Mouse (Mus musculus): ENCODE results near the gene Gm10061. TPM values are rescaled to one million over a fixed set of nuclear protein-coding genes. Genes with fewer than 3 reads are reported as not detected.
"Not testable (repeated sequence)": the region's sequence is repeated elsewhere in the genome, so short reads cannot be mapped to it uniquely, and the experiment has no call there.

Gene Gm10061
- total RNA-seq (2021), result not detected
- long read RNA-seq, experiment 1, result 0 reads
- long read RNA-seq, experiment 2, result 0 reads

DNA sequence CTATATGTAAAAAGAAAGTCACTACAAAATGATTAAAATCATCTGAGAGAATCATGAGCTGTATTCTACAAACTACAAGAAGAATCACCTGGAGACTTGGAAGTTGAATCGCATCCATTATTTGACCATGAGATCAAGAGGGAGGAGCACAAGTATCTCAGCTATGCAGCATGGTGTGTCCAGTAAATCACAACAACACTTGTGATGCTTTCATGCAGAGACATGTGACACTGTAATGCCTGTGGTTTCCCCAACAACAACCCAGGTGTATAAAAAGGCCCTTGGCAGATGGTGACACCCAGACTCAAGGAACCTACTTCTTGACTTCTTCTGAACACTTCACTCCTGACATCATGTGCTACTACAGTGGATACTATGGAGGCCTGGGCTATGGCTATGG is at the start of gene Gm10061:
Gm10061 (plus strand) TSS at position 301 of the 400 bp plus-strand sequence.
- no peak for DNase-seq (ENCODE audit: low spot score in 2 of 2)
- intact Hi-C loops (cut with DNase I), result no loop called here

DNA sequence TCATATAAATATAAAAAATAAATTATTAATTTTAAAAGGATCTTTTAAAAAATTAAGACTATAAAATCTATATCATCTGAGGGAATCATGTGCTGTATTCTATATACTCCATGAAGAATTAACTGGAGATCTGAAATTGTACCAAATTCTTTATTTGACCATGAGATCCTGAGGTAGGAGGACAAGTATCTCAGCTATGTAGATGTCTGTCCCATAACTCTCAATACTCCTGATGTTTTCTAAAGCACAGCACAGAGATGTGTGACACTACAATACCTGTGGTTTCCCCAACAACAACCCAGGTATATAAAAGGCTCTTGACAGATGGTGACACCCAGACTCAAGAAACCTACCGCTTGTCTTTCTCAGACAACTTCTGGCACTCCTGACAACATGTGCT is 10.3 kb upstream of the Gm10061 start, which contains the start of gene Gm6358:
Gm6358 (plus strand) TSS at position 301 of the 400 bp plus-strand sequence.
- no peak for DNase-seq (ENCODE audit: low spot score in 2 of 2)
- intact Hi-C loops (cut with DNase I), result no loop called here

DNA sequence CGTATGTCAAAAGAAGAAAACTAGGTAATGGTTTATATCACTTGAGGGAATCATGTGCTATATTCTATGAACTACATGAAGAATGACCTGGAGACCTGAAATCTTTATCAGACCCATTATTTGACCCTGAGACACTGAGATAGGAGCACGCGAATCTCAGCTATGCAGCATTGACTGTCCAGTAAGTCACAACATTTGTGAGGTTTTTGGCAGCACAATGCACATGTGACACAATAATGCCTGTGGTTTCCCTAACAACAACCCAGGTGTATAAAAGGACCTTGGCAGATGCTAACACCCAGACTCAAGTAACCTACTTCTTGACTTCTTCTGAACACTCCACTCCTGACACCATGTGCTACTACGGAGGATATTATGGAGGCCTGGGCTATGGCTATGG is 6.8 kb downstream of the Gm10061 start, which contains the start of gene Gm9789:
Gm9789 (plus strand) TSS at position 301 of the 400 bp plus-strand sequence.
- DNase-seq (ENCODE audit: low spot score in 2 of 2), result no peak
- intact Hi-C loops (cut with DNase I), result no loop called here

DNA sequence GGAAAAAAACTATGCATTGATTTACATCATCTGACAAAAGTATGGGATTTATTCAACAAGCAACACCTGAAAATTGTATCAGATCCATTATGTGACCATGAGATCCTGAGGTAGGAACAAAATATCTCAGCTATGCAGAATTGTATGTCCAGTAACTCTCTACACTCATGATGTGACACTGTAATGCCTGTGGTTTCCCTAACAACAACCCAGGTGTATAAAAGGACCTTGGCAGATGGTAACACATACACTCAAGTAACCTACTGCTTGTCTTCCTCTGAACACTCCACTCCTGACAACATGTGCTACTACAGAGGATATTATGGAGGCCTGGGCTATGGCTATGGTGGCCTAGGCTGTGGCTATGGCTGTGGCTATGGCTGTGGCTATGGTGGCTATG is 18.3 kb downstream of the Gm10061 start, which contains the start of gene Gm7735:
Gm7735 (plus strand) TSS at position 301 of the 400 bp plus-strand sequence.
- intact Hi-C loops (cut with DNase I); DNase-seq (ENCODE audit: low spot score in 2 of 2): not testable (repeated sequence)

DNA sequence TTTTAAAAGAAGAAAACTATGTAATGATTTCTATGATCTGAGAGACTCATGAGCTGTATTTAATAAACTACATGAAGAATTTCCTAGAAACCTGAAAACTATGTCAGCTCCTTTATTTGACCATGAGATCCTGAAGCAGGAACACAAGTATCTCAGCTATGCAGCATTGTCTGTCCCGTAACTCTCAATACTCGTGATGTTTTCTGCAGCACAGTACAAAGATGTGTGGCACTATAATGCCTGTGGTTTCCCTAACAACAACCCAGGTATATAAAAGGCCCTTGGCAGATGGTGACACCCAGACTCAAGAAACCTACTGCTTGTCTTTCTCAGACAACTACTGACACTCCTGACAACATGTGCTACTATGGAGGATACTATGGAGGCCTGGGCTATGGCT is 23.5 kb downstream of the Gm10061 start, which contains the start of gene 1110057P08Rik:
1110057P08Rik (plus strand) TSS at position 301 of the 400 bp plus-strand sequence.
- intact Hi-C loops (cut with DNase I), result no loop called here

DNA sequence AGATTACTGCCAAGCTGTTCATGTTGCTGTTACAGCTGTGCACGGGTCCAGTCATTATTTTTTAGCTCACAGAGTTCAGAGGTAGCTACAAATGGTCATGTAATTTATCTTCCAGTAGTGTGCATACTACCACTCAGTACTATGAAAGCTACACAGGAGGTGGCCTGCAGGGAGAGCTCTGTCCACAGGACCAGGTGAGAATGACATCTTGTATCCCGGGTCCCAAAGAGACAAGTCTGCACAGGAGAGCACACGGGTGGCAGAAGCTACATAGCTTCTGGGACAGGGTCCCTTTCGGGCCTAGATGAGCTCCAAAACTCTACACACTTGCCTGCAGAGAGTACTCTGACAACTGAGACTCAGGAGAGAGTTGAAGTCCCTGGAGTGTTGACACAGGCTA is 37.7 kb downstream of the Gm10061 start:
- DNase-seq (ENCODE audit: low spot score in 2 of 2), result no peak
- intact Hi-C loops (cut with DNase I), result no loop called here

More for the DNA sequence above, 23.5 kb downstream of the Gm10061 start, which contains the start of gene 1110057P08Rik:
- DNase-seq (ENCODE audit: low spot score in 2 of 2), result no peak

Other genes with a start within 250 kb of the Gm10061 start
- gene Krtap19-9b, start 218.8 kb upstream of the Gm10061 start, total RNA-seq (2021), result not detected
- gene Krtap16-3, start 188.2 kb upstream of the Gm10061 start, total RNA-seq (2021), result not detected
- gene Krtap22-2, start 140.3 kb upstream of the Gm10061 start, total RNA-seq (2021), result not detected
- not detected for gene Gm10229, start 135.8 kb upstream of the Gm10061 start, total RNA-seq (2021)
- gene Krtap6-1, start 119.4 kb upstream of the Gm10061 start, total RNA-seq (2021), result not detected
- not detected for gene Gm10228, start 109.6 kb upstream of the Gm10061 start, total RNA-seq (2021)
- not detected for gene Krtap6-5, start 103.2 kb upstream of the Gm10061 start, total RNA-seq (2021)
- gene 1110025L11Rik, start 87.1 kb upstream of the Gm10061 start, total RNA-seq (2021), result not detected
- gene Krtap6-3, start 67.1 kb upstream of the Gm10061 start, total RNA-seq (2021), result not detected
- not detected for gene Gm6358, start 10.2 kb upstream of the Gm10061 start, total RNA-seq (2021)
- not detected for gene Gm9789, start 6.9 kb downstream of the Gm10061 start, total RNA-seq (2021)
- not detected for gene Gm7735, start 18.4 kb downstream of the Gm10061 start, total RNA-seq (2021)
- not detected for gene 1110057P08Rik, start 23.6 kb downstream of the Gm10061 start, total RNA-seq (2021)
- gene Krtap20-2, start 54.8 kb downstream of the Gm10061 start, total RNA-seq (2021), result not detected

Data from left cerebral cortex, postnatal 14 days (tissue).